8 mouse cellular contexts compared by ENCODE assay signal in genomic region chrX:23364514-23365381, GRCm38 (mm10). TPM values are rescaled to one million over a fixed set of nuclear protein-coding genes. Genes with fewer than 3 reads are reported as not detected.
DNase-seq lines count a peak whose midpoint lies in the region; ATAC-seq lines count a peak whose summit lies in the region.

Gene Klhl13 (minus strand): TSS chrX:23365082.

- 15% methylated on average over 41 of the region's 45 CpGs for WGBS in embryonic facial prominence, embryonic 11.5 days
- WGBS in midbrain, embryonic 11.5 days, result 9% methylated on average over 42 of the region's 45 CpGs
- 10% methylated on average over 44 of the region's 45 CpGs for WGBS in stomach, embryonic 14.5 days

- H3K27me3 ChIP-seq in embryonic facial prominence, embryonic 11.5 days (ENCODE audit: control insufficient read depth, insufficient read depth, low read length), result no peaks in the 10 kb centered on the region
- no peaks in the 10 kb centered on the region for H3K27me3 ChIP-seq in midbrain, embryonic 11.5 days (ENCODE audit: control insufficient read depth, insufficient read depth, low read length)
- H3K27me3 ChIP-seq in stomach, embryonic 14.5 days (ENCODE audit: control insufficient read depth, insufficient read depth, low read length), result no peaks in the 10 kb centered on the region

- intact Hi-C loops in left cerebral cortex, postnatal 4 days (cut with DNase I), result no loop called here

- H3K4me2 ChIP-seq in embryonic facial prominence, embryonic 11.5 days (ENCODE audit: low read depth, low read length), result peak within 1 kb of the TSS; percentile 33
- H3K4me2 ChIP-seq in midbrain, embryonic 11.5 days, result peak within 1 kb of the TSS; percentile 43
- H3K4me2 ChIP-seq in stomach, embryonic 14.5 days (replicated peaks; ENCODE audit: low read depth, low read length), result peak within 1 kb of the TSS; percentile 37

- no peaks in the 10 kb centered on the region for H3K4me1 ChIP-seq in embryonic facial prominence, embryonic 11.5 days (ENCODE audit: control insufficient read depth, insufficient read depth, low read length)
- no peaks in the 10 kb centered on the region for H3K4me1 ChIP-seq in midbrain, embryonic 11.5 days (ENCODE audit: control insufficient read depth, insufficient read depth, low read length)
- H3K4me1 ChIP-seq in stomach, embryonic 14.5 days (ENCODE audit: control insufficient read depth, insufficient read depth, low read length), result no peaks in the 10 kb centered on the region

- H3K9ac ChIP-seq in embryonic facial prominence, embryonic 11.5 days (replicated peaks; ENCODE audit: low read length), result peak within 1 kb of the TSS; percentile 66
- H3K9ac ChIP-seq in midbrain, embryonic 11.5 days (ENCODE audit: low read length), result peak within 1 kb of the TSS; percentile 71
- H3K9ac ChIP-seq in stomach, embryonic 14.5 days (replicated peaks; ENCODE audit: low read depth, low read length), result peak within 1 kb of the TSS; percentile 52; the same call in 1 of the 2 replicates

- H3K9me3 ChIP-seq in embryonic facial prominence, embryonic 11.5 days (replicated peaks; ENCODE audit: control insufficient read depth, low read length), result no peaks in the 10 kb centered on the region
- H3K9me3 ChIP-seq in midbrain, embryonic 11.5 days (ENCODE audit: control insufficient read depth, low read length), result no peaks in the 10 kb centered on the region
- no peaks in the 10 kb centered on the region for H3K9me3 ChIP-seq in stomach, embryonic 14.5 days (ENCODE audit: control insufficient read depth, low read depth, low read length)

- H3K27ac ChIP-seq in embryonic facial prominence, embryonic 11.5 days (replicated peaks; ENCODE audit: low read depth, low read length), result no peak within 1 kb of the TSS
- no peak within 1 kb of the TSS for H3K27ac ChIP-seq in midbrain, embryonic 11.5 days (ENCODE audit: low read depth, low read length)
- H3K27ac ChIP-seq in stomach, embryonic 14.5 days (ENCODE audit: low read length), result peak within 1 kb of the TSS; percentile 67

- ATAC-seq in embryonic facial prominence, embryonic 11.5 days (replicated peaks; ENCODE audit: insufficient number of reproducible peaks, low FRiP score, low TSS enrichment, low read depth), result peak; percentile 97
- peak; percentile 96 for ATAC-seq in midbrain, embryonic 11.5 days (ENCODE audit: low FRiP score)
- peak; percentile 94 for ATAC-seq in stomach, embryonic 14.5 days (ENCODE audit: insufficient number of reproducible peaks, insufficient read depth, low FRiP score, low read depth)

- DNase-seq in brain, adult 2 months (ENCODE audit: low read depth, low spot score), result peak; percentile 46
- DNase-seq in embryonic facial prominence, embryonic 11.5 days (ENCODE audit: low spot score), result peak; percentile 67
- DNase-seq in heart, adult 18-20 months, result peak; percentile 77 to 82
- peak; percentile 52 for DNase-seq in kidney, adult 11 months
- peak; percentile 65 for DNase-seq in left cerebral cortex, postnatal 4 days
- DNase-seq in midbrain, embryonic 11.5 days (ENCODE audit: low spot score, missing footprints), result peak; percentile 93
- no peak for DNase-seq in thymus, postnatal 14 days

- H3K4me3 ChIP-seq in embryonic facial prominence, embryonic 11.5 days (ENCODE audit: low read depth, low read length), result peak within 1 kb of the TSS; percentile 51
- H3K4me3 ChIP-seq in midbrain, embryonic 11.5 days (ENCODE audit: low read depth, low read length), result peak within 1 kb of the TSS; percentile 48
- H3K4me3 ChIP-seq in stomach, embryonic 14.5 days (ENCODE audit: low read depth, low read length), result peak within 1 kb of the TSS; percentile 43

- no peaks in the 10 kb centered on the region for H3K36me3 ChIP-seq in embryonic facial prominence, embryonic 11.5 days (replicated peaks; ENCODE audit: control insufficient read depth, insufficient read depth, low read depth, low read length)
- no peaks in the 10 kb centered on the region for H3K36me3 ChIP-seq in midbrain, embryonic 11.5 days (ENCODE audit: control insufficient read depth, insufficient read depth, low read length)
- H3K36me3 ChIP-seq in stomach, embryonic 14.5 days (ENCODE audit: control insufficient read depth, insufficient read depth, low read length), result no peaks in the 10 kb centered on the region

RNA-seq across cellular contexts. Expression of gene Klhl13, which starts in this region (rescaled TPM):
- polyA plus RNA-seq in embryonic facial prominence, embryonic 11.5 days (2014; fragmentation: Nextera tagmentation; extraction: Ambion mirVana), result 83.4 and 83.9 TPM in 2 replicates
- 10 to 100 TPM; 14.6 to 20.2 TPM for total RNA-seq in heart, adult 18-20 months (2021)
- total RNA-seq in left cerebral cortex, postnatal 4 days (2021), result 10 to 100 TPM; 63.6 to 78.3 TPM
- polyA plus RNA-seq in midbrain, embryonic 11.5 days (2014; fragmentation: Nextera tagmentation; extraction: Ambion mirVana), result 98.9 and 111 TPM in 2 replicates
- polyA plus RNA-seq in stomach, embryonic 14.5 days (2014; fragmentation: Nextera tagmentation; extraction: Ambion mirVana), result 42.0 and 43.6 TPM in 2 replicates
